Mouse (Mus musculus): ENCODE measurements around the gene Mecom. TPM values are rescaled to one million over a fixed set of nuclear protein-coding genes. Genes with fewer than 3 reads are reported as not detected.

The Mecom gene
- total and polyA plus RNA-seq, 3 experiments = not detected

- no peak overlapping the region; the same call in 1 of the 2 replicates for H3K4me2 ChIP-seq (ENCODE audit: insufficient read depth, low read depth, poor library complexity, severe bottlenecking)
- H3K4me1 ChIP-seq (ENCODE audit: control insufficient read depth in 1 of 2, insufficient read depth in 2 of 2) = no peaks in the 10 kb centered on the region
- no peaks in the 10 kb centered on the region for H3K79me2 ChIP-seq (replicated peaks; ENCODE audit: control insufficient read depth, extremely low read depth, insufficient read depth, poor library complexity, severe bottlenecking)
- no peaks in the 10 kb centered on the region for H3K27me3 ChIP-seq (replicated peaks)
- no peak for TF ChIP-seq RCOR1 (conservative IDR thresholded peaks at IDR 0.05; ENCODE audit: low read depth, low read length)
- peak; percentile 0 for TF ChIP-seq RAD21 (IDR thresholded peaks at IDR 0.05; ENCODE audit: low read depth, low read length)
- TF ChIP-seq ELF1 (IDR thresholded peaks at IDR 0.05; ENCODE audit: low read depth, low read length) = no peak
- in situ Hi-C loops (cut with MboI; ENCODE audit: low pct_ligation_motif_present, low pct_unique_long_range_greater_than_20kb, low sequenced_read_pairs) = no loop called here
- no peaks in the 10 kb centered on the region for H3K9me3 ChIP-seq (replicated peaks; ENCODE audit: low read length)
- no peak overlapping the region for H3K9ac ChIP-seq (ENCODE audit: insufficient read depth, low read depth)
- H3K4me3 ChIP-seq (replicated peaks in 1 of 3; ENCODE audit: low read depth in 2 of 3, low read length in 2 of 3, poor library complexity in 1 of 3) = no peak overlapping the region
- dilution Hi-C loops (cut with MboI; ENCODE audit: extremely low pct_ligation_motif_present, extremely low pct_unique_long_range_greater_than_20kb, low sequenced_read_pairs) = no loop called here
- H3K36me3 ChIP-seq (replicated peaks in 1 of 2; ENCODE audit: control insufficient read depth in 1 of 2, insufficient read depth in 1 of 2, low read length in 1 of 2) = no peaks in the 10 kb centered on the region
- no peak for DNase-seq (ENCODE audit: extremely low read depth)
- H3K27ac ChIP-seq (ENCODE audit: insufficient read depth, low read depth) = no peak overlapping the region
Measured at GRCm38 (mm10) chr3:29903596-29904308, 644.1 kb downstream of the Mecom start.

Other genes starting within 250 kb of the Mecom start
- 0.13 and 0.17 TPM in 2 replicates for gene Actrt3, start 51.9 kb upstream of the Mecom start, total RNA-seq (2012; rRNA removed)
- not detected in 2 replicates for gene Actrt3, start 51.9 kb upstream of the Mecom start, total RNA-seq (2014; rRNA removed)
- 0.16 TPM in 1 of 2 replicates, not detected in the other for gene Actrt3, start 51.9 kb upstream of the Mecom start, polyA plus RNA-seq (2012; ENCODE audit: insufficient read length, low read depth)
- 11.8 and 15.5 TPM in 2 replicates for gene Mynn, start 54.1 kb upstream of the Mecom start, total RNA-seq (2012; rRNA removed)
- 31.1 and 31.6 TPM in 2 replicates for gene Mynn, start 54.1 kb upstream of the Mecom start, total RNA-seq (2014; rRNA removed)
- gene Mynn, start 54.1 kb upstream of the Mecom start, polyA plus RNA-seq (2012; ENCODE audit: insufficient read length, low read depth) = 11.7 and 11.9 TPM in 2 replicates
- gene Lrriq4, start 96.5 kb upstream of the Mecom start, total RNA-seq (2012; rRNA removed) = not detected in 2 replicates
- not detected in 2 replicates for gene Lrriq4, start 96.5 kb upstream of the Mecom start, total RNA-seq (2014; rRNA removed)
- not detected in 2 replicates for gene Lrriq4, start 96.5 kb upstream of the Mecom start, polyA plus RNA-seq (2012; ENCODE audit: insufficient read length, low read depth)
- gene Lrrc34, start 99.9 kb upstream of the Mecom start, total RNA-seq (2012; rRNA removed) = not detected in 2 replicates
- gene Lrrc34, start 99.9 kb upstream of the Mecom start, total RNA-seq (2014; rRNA removed) = not detected in 2 replicates
- gene Lrrc34, start 99.9 kb upstream of the Mecom start, polyA plus RNA-seq (2012; ENCODE audit: insufficient read length, low read depth) = not detected in 2 replicates
- gene Lrrc31, start 151.8 kb upstream of the Mecom start, total RNA-seq (2012; rRNA removed) = not detected in 2 replicates
- not detected in 2 replicates for gene Lrrc31, start 151.8 kb upstream of the Mecom start, total RNA-seq (2014; rRNA removed)
- not detected in 2 replicates for gene Lrrc31, start 151.8 kb upstream of the Mecom start, polyA plus RNA-seq (2012; ENCODE audit: insufficient read length, low read depth)
- gene Samd7, start 198.3 kb upstream of the Mecom start, total RNA-seq (2012; rRNA removed) = not detected in 2 replicates
- gene Samd7, start 198.3 kb upstream of the Mecom start, total RNA-seq (2014; rRNA removed) = not detected in 2 replicates
- gene Samd7, start 198.3 kb upstream of the Mecom start, polyA plus RNA-seq (2012; ENCODE audit: insufficient read length, low read depth) = not detected in 2 replicates
- 26.2 and 28.5 TPM in 2 replicates for gene Sec62, start 244.9 kb upstream of the Mecom start, total RNA-seq (2012; rRNA removed)
- 56.6 and 65.0 TPM in 2 replicates for gene Sec62, start 244.9 kb upstream of the Mecom start, total RNA-seq (2014; rRNA removed)
- 57.6 and 64.5 TPM in 2 replicates for gene Sec62, start 244.9 kb upstream of the Mecom start, polyA plus RNA-seq (2012; ENCODE audit: insufficient read length, low read depth)

All from CH12.LX (cell line).